Mouse (Mus musculus): ENCODE data around the gene Slc5a3.
A peak's percentile ranks its signal among the peaks of the same experiment; 100 is the strongest.

The Slc5a3 gene

GRCm38 (mm10) chr16:92057852-92058643 is at the start of gene Slc5a3, which contains the start of the genes Mrps6 and Gm49711:
Slc5a3 (plus strand) TSS chr16:92058322.
Mrps6 (plus strand) TSS chr16:92058270.
Gm49711 (plus strand) TSS chr16:92058316.
- peak; percentile 96 for DNase-seq

GRCm38 (mm10) chr16:92009586-92009985 is 48.5 kb upstream of the Slc5a3 start:
- no peak for DNase-seq

- DNase-seq = no peak
Measured at GRCm38 (mm10) chr16:92016792-92017191, 41.3 kb upstream of the Slc5a3 start.

GRCm38 (mm10) chr16:92019141-92020118 is 38.7 kb upstream of the Slc5a3 start:
- peak; percentile 74 for DNase-seq

- no peak for DNase-seq
Measured at GRCm38 (mm10) chr16:92021656-92022400, 36.3 kb upstream of the Slc5a3 start.

- DNase-seq = no peak
Measured at GRCm38 (mm10) chr16:92022494-92023283, 35.4 kb upstream of the Slc5a3 start.

GRCm38 (mm10) chr16:92033286-92033685 is 24.8 kb upstream of the Slc5a3 start:
- DNase-seq = no peak

- DNase-seq = no peak
Measured at GRCm38 (mm10) chr16:92034676-92035075, 23.4 kb upstream of the Slc5a3 start.

GRCm38 (mm10) chr16:92036701-92037100 is 21.4 kb upstream of the Slc5a3 start:
- no peak for DNase-seq

GRCm38 (mm10) chr16:92037891-92038607 is 20.1 kb upstream of the Slc5a3 start:
- DNase-seq = no peak

GRCm38 (mm10) chr16:92039421-92039820 is 18.7 kb upstream of the Slc5a3 start:
- DNase-seq = peak; percentile 46

GRCm38 (mm10) chr16:92039966-92040365 is 18.2 kb upstream of the Slc5a3 start:
- no peak for DNase-seq

- no peak for DNase-seq
Measured at GRCm38 (mm10) chr16:92051777-92052310, 6.3 kb upstream of the Slc5a3 start.

- DNase-seq = no peak
Measured at GRCm38 (mm10) chr16:92052569-92052968, 5.6 kb upstream of the Slc5a3 start.

GRCm38 (mm10) chr16:92056711-92057110 is 1.4 kb upstream of the Slc5a3 start:
- DNase-seq = no peak

GRCm38 (mm10) chr16:92057456-92057851 is 668 bp upstream of the Slc5a3 start:
- DNase-seq = peak; percentile 35

GRCm38 (mm10) chr16:92058644-92059620 is 810 bp downstream of the Slc5a3 start:
- DNase-seq = peak; percentile 54

GRCm38 (mm10) chr16:92060213-92060612 is 2.1 kb downstream of the Slc5a3 start:
- no peak for DNase-seq

GRCm38 (mm10) chr16:92061586-92061985 is 3.5 kb downstream of the Slc5a3 start:
- no peak for DNase-seq

- no peak for DNase-seq
Measured at GRCm38 (mm10) chr16:92062832-92063231, 4.7 kb downstream of the Slc5a3 start.

All from kidney, postnatal 10 days (tissue).